Mouse (Mus musculus) bone marrow, adult 2 months (tissue): ENCODE measurements around the gene Cgnl1.

ENCODE experiments used
- CTCF ChIP-seq: fragments of 200-500 bp; IDR thresholded peaks from 2 replicates; pipeline ENCODE4 v1.5.1; 2011; ENCODE audit warnings: low read length, control low read depth; ENCODE audit not compliant: control insufficient read depth, insufficient read depth
- POLR2A ChIP-seq: fragments of 200-500 bp; IDR thresholded peaks from 2 replicates; pipeline ENCODE4 v1.6.1; 2011; ENCODE audit warnings: low read depth, mild to moderate bottlenecking, control low read depth, low read length, borderline replicate concordance; ENCODE audit not compliant: control insufficient read depth

DNA sequence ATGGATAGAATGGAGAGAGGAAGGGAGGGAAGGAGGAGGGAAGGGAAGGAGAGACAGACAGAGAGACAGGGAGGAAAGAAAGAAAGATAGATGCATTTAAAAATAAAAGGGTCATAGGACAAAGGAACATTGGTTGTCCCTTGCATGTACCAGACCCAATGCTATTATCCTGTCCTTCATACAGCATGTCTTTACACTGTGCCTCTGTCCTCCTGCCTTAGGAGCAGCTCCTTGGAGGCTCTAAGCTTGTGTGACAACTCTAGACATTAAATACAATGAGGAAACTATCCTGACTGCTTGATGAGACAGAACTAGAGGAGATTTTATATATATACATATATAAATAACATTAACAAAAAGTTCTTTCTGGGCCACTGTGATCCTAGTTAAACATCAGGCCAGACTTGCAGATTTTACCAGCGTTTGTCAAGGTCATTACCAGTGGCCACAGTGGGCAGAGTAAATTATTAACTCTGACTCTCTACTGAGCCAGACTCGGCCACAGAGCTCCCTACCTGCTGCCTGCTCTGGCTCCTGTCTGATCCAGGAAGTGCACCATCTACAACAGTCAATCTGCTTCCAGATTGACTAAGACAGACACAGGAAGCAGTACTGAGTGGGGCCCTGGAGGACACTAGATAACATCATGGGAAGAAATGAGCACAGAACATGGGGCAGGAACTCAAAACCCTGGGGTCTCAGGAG is 81.9 kb downstream of the Cgnl1 start:
- TF ChIP-seq CTCF: no peak
- no peak for TF ChIP-seq POLR2A
